Mouse (Mus musculus): ENCODE results near the gene Rab36. TPM values are rescaled to one million over a fixed set of nuclear protein-coding genes. Genes with fewer than 3 reads are reported as not detected.

The Rab36 gene
- polyA plus RNA-seq, 1 experiment from 2014 or later = 10.6 TPM

DNA sequence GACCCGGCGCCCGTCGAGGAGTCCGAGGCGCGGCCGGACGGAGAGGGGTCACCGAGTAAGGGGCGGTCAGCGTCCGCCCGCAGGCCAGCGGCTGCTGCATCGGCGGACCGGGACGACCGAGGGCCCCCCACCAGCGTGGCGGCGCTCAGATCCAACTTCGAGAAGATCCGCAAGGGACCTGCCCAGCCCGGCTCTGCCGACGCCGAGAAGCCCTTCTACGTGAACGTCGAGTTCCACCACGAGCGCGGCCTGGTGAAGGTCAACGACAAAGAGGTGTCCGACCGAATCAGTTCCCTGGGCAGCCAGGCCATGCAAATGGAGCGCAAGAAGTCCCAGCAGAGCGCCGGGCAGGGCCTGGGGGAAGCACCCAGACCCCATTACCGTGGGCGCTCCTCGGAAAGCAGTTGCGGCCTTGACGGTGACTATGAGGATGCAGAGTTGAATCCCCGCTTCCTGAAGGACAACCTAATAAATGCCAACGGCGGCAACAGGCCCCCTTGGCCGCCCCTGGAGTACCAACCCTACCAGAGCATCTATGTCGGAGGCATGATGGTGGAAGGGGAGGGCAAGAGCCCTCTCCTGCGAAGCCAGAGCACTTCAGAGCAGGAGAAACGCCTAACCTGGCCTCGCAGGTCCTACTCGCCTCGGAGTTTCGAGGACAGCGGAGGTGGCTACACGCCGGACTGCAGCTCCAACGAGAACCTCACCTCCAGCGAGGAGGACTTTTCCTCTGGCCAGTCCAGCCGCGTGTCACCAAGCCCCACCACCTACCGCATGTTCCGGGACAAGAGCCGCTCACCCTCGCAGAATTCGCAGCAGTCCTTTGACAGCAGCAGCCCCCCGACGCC lies 24.7 kb downstream of the Rab36 start:
- 2% methylated on average over 71 of the region's 71 CpGs for WGBS
- H3K4me2 ChIP-seq (replicated peaks) = peak overlapping the region; percentile 84
- H3K9me3 ChIP-seq = no peaks in the 10 kb centered on the region
- H3K36me3 ChIP-seq = 0 out of 2 replicates have a peak, but pooled peaks cover 6% of the 10 kb centered on the region
- no peaks in the 10 kb centered on the region for H3K27me3 ChIP-seq (replicated peaks)
- H3K9ac ChIP-seq = peak overlapping the region; percentile 89
- H3K4me1 ChIP-seq = peaks cover 58% of the 10 kb centered on the region
- H3K4me3 ChIP-seq = peak overlapping the region; percentile 88
- ATAC-seq (ENCODE audit: low FRiP score, low read depth) = no peak
- 0 out of 2 replicates have a peak overlapping the region, but pooled peaks have one; percentile 68 for H3K27ac ChIP-seq

GRCm38 (mm10) chr10:75062189-75062561 lies 25.3 kb downstream of the Rab36 start:
- Histone ChIP-seq H3K4me2 (replicated peaks) (peak overlapping the region; percentile 84), H3K27me3 (replicated peaks) (no peaks in the 10 kb centered on the region), H3K36me3 (0 out of 2 replicates have a peak, but pooled peaks cover 8% of the 10 kb centered on the region), H3K4me3 (peak overlapping the region; percentile 88), H3K9ac (peak overlapping the region; percentile 89), H3K4me1 (peaks cover 58% of the 10 kb centered on the region), H3K9me3 (no peaks in the 10 kb centered on the region), H3K27ac (no peak overlapping the region)
- no peak for ATAC-seq (ENCODE audit: low FRiP score, low read depth)
- WGBS = 23% methylated on average over 6 of the region's 6 CpGs

DNA sequence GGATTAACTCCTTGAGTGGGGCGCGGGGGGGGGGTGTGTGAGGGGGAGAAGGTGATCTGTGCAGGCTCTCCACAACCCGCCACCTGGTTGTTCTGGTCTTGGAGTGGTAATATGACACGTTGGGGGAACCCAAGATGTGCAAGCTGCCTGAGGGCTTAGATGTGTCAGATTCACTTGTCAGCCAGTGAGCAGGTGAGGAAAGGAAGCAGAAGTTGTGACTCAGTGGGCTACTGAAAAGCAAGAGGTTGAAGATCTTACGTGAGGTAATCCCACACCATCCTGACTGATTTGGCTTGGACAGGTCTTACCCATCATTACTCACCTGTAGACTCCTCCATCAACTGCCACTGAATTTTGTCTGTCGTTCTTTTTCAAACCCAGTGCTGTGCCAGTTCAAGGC lies 25.8 kb downstream of the Rab36 start:
- Histone ChIP-seq H3K27ac (no peak overlapping the region), H3K36me3 (0 out of 2 replicates have a peak, but pooled peaks cover 8% of the 10 kb centered on the region), H3K9ac (peak overlapping the region; percentile 35; the same call in 1 of the 2 replicates), H3K4me2 (replicated peaks) (peak overlapping the region; percentile 84), H3K4me1 (peaks cover 62% of the 10 kb centered on the region), H3K4me3 (peak overlapping the region; percentile 88), H3K9me3 (no peaks in the 10 kb centered on the region), H3K27me3 (replicated peaks) (no peaks in the 10 kb centered on the region)
- no peak for ATAC-seq (ENCODE audit: low FRiP score, low read depth)
- 50% methylated on average over 6 of the region's 6 CpGs for WGBS

GRCm38 (mm10) chr10:75063301-75063965 lies 26.6 kb downstream of the Rab36 start:
- Histone ChIP-seq H3K9me3 (no peaks in the 10 kb centered on the region), H3K4me2 (replicated peaks) (peak overlapping the region; percentile 84), H3K4me1 (peaks cover 66% of the 10 kb centered on the region), H3K27me3 (replicated peaks) (no peaks in the 10 kb centered on the region), H3K4me3 (peak overlapping the region; percentile 88), H3K27ac (no peak overlapping the region), H3K9ac (peak overlapping the region; percentile 35; the same call in 1 of the 2 replicates), H3K36me3 (0 out of 2 replicates have a peak, but pooled peaks cover 8% of the 10 kb centered on the region)
- no peak for ATAC-seq (ENCODE audit: low FRiP score, low read depth)
- WGBS = 81% methylated on average over 12 of the region's 12 CpGs

GRCm38 (mm10) chr10:75065691-75066090 lies 28.8 kb downstream of the Rab36 start:
- Histone ChIP-seq H3K4me3 (no peak overlapping the region), H3K9me3 (no peaks in the 10 kb centered on the region), H3K4me1 (peaks cover 65% of the 10 kb centered on the region), H3K4me2 (replicated peaks) (peak overlapping the region; percentile 84), H3K27ac (no peak overlapping the region), H3K9ac (no peak overlapping the region), H3K36me3 (0 out of 2 replicates have a peak, but pooled peaks cover 8% of the 10 kb centered on the region), H3K27me3 (replicated peaks) (no peaks in the 10 kb centered on the region)
- WGBS = 81% methylated on average over 6 of the region's 6 CpGs
- ATAC-seq (ENCODE audit: low FRiP score, low read depth) = no peak

- Histone ChIP-seq H3K4me3 (no peak overlapping the region), H3K9ac (no peak overlapping the region), H3K27ac (no peak overlapping the region), H3K27me3 (replicated peaks) (no peaks in the 10 kb centered on the region), H3K36me3 (0 out of 2 replicates have a peak, but pooled peaks cover 8% of the 10 kb centered on the region), H3K4me2 (replicated peaks) (no peak overlapping the region), H3K4me1 (peaks cover 51% of the 10 kb centered on the region), H3K9me3 (no peaks in the 10 kb centered on the region)
- ATAC-seq (ENCODE audit: low FRiP score, low read depth) = no peak
These were observed 30.6 kb downstream of the Rab36 start for GRCm38 (mm10) chr10:75067446-75067845.

DNA sequence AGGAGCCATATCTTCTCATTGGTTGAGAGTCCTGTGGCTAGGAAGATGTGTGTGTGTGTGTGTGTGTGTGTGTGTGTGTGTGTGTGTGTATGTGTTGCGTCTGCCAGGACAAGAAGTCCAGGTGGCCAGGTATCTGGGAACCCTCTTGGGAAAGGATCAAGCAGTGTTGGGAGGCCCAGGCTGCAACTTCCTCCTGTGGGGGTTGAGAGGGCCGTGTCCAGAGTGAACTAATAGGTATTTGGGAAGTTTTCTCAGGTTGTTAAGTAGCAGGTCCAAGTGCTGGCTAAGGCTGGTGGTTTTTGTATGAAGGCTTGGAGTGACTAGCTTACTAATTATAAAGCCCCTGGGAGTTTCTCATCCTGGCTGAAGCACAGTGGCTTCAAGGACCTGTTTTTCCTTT lies 31.2 kb downstream of the Rab36 start:
- 69% methylated on average over 2 of the region's 2 CpGs for WGBS
- Histone ChIP-seq H3K4me2 (replicated peaks) (no peak overlapping the region), H3K27ac (no peak overlapping the region), H3K36me3 (0 out of 2 replicates have a peak, but pooled peaks cover 8% of the 10 kb centered on the region), H3K9me3 (no peaks in the 10 kb centered on the region), H3K4me1 (peaks cover 45% of the 10 kb centered on the region), H3K9ac (no peak overlapping the region), H3K4me3 (no peak overlapping the region), H3K27me3 (replicated peaks) (no peaks in the 10 kb centered on the region)
- ATAC-seq (ENCODE audit: low FRiP score, low read depth) = no peak

- H3K36me3 ChIP-seq = 0 out of 2 replicates have a peak, but pooled peaks cover 8% of the 10 kb centered on the region
- H3K4me2 ChIP-seq (replicated peaks) = no peak overlapping the region
- no peak overlapping the region for H3K4me3 ChIP-seq
- H3K9me3 ChIP-seq = no peaks in the 10 kb centered on the region
- peaks cover 38% of the 10 kb centered on the region for H3K4me1 ChIP-seq
- H3K27ac ChIP-seq = no peak overlapping the region
- H3K9ac ChIP-seq = no peak overlapping the region
- no peaks in the 10 kb centered on the region for H3K27me3 ChIP-seq (replicated peaks)
- WGBS = 63% methylated on average over 12 of the region's 12 CpGs
- ATAC-seq (ENCODE audit: low FRiP score, low read depth) = no peak
These were observed 31.9 kb downstream of the Rab36 start for GRCm38 (mm10) chr10:75068624-75069328.

DNA sequence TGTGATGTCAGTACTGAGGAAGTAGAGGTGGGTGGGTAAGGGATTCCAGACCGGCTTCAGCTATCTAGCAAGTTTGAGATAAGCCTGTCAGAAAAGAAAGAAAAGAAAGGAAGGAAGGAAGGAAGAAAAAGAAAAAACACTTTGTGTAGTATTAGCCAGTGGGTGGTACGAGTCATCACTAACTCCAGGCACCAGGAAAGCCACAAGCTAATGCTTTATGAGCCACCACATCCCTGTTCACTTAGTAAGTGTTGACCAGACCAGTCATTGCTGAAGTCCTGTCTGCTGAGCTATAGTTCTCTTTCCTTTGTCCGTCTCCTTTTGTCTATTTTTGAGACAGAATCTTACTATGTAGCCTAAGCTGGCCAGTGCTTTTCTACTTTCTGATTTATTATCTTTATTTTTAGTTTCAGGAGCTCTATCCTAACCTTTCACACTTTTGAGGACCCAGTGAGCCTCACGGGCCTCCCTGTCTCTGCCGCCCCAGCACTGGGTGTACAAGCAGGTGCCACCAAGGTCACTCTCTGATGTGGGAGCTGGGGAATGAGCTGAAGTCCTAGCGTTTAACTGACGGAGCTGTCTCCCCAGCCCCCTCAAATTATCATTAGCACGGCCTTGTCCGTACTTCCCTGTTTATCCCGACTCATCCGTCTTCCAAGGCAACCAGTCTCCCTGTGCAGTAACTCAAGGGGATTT lies 33.6 kb downstream of the Rab36 start:
- peaks cover 21% of the 10 kb centered on the region for H3K4me1 ChIP-seq
- H3K9ac ChIP-seq = no peak overlapping the region
- no peak overlapping the region for H3K4me3 ChIP-seq
- no peak for ATAC-seq (ENCODE audit: low FRiP score, low read depth)
- no peak overlapping the region for H3K27ac ChIP-seq
- 0 out of 2 replicates have a peak, but pooled peaks cover 6% of the 10 kb centered on the region for H3K36me3 ChIP-seq
- no peak overlapping the region for H3K4me2 ChIP-seq (replicated peaks)
- no peaks in the 10 kb centered on the region for H3K9me3 ChIP-seq
- 71% methylated on average over 11 of the region's 11 CpGs for WGBS
- no peaks in the 10 kb centered on the region for H3K27me3 ChIP-seq (replicated peaks)

GRCm38 (mm10) chr10:75075665-75076064 lies 38.8 kb downstream of the Rab36 start:
- no peaks in the 10 kb centered on the region for H3K9me3 ChIP-seq
- 74% methylated on average over 5 of the region's 5 CpGs for WGBS
- 0 out of 2 replicates have a peak, but pooled peaks cover 15% of the 10 kb centered on the region for H3K4me1 ChIP-seq
- H3K4me3 ChIP-seq = no peak overlapping the region
- no peak overlapping the region for H3K27ac ChIP-seq
- H3K27me3 ChIP-seq (replicated peaks) = no peaks in the 10 kb centered on the region
- H3K4me2 ChIP-seq (replicated peaks) = no peak overlapping the region
- H3K9ac ChIP-seq = no peak overlapping the region
- ATAC-seq (ENCODE audit: low FRiP score, low read depth) = no peak
- peaks cover 4% of the 10 kb centered on the region; the same call in 1 of the 2 replicates for H3K36me3 ChIP-seq
